Mouse (Mus musculus): ENCODE measurements at regions not wholly inside any gene's neighbourhood (a gene's known extent, or its start where the extent isn't known, plus 50 kb on each side); places are given as distances from the start of the nearest gene placed in this dataset.

DNA sequence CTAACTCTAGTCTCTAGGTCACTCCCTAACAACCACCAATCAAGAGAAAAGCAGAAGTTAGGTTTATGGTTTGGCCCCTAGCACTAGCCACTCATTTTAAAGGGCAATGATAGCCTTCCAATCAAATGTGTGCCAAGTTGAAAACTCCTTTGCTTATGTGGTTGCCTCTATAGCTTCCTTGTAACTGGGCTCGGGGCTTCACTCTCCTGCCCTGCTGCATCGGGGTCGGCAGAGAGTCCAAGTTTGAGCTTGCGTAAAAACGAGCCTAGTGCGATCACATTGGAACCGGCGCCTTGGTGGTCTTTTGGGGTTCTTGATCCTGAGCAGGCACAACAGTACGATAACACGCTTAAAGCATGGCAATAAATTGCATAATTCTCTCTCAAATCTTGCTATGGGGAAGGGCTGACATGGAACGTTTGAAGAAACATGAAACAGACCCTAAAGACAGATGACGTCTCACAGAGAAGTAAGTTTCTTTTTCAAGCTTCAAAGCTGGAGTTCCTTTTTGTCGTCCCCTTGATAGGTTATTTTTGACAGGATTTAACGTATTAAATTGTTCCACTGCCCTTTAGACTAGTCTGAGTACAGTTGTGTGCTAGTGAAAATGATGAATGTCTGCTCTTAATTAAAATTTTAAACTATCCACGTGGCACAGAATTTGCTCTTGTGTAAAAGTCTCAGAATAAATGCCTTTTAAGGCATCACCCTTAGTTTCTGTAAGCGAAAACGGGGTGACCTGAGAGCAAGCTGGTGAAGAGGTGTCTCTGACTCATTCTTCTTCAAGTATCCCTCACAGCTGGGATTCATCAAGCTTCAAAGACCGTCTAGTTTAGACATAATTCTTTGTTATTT lies 52.0 kb downstream of the 4930426L09Rik start:
- no peak for DNase-seq (ENCODE audit: low spot score in 2 of 2)

DNA sequence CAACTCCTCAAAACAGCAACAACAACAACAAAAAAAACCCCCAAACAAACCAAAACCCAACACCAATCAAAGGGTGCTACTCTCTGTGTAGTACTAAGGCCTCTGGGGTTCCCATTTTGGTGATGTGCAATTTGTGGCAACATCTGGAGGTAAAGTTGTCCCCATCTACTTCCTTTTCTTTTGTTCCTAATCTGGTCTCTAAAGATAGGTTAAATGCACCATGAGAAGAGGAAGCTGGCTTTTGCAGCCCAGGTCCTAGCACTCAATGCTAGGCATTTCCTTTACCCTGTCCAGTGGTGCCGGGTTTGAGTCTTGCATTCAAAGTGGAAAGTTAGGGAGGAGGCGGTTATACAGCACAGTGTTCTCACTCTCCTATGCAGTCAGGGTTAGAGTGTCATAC lies 57.4 kb downstream of the 4930426L09Rik start:
- no peak for DNase-seq (ENCODE audit: low spot score in 2 of 2)

DNA sequence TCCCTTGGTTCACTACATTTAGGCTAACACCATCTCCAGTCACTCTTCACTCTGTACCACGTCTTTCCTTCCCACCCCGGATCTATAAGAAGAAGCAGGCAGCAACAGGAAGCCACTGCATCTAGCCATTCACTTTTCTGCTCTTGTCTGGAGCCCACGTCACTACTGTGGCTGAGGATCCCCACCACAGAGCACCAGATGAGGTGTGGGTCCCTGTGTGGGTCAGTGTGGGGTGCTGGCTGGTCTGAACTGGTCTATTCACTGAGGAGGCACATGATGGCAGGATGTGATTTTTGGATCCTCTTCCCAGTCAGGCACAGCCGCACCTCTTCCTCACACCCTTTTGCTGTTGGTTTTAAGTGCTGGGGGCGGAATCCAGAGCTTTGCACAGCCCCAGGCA lies 59.7 kb downstream of the 4930426L09Rik start:
- DNase-seq (ENCODE audit: low spot score in 2 of 2) = no peak

DNA sequence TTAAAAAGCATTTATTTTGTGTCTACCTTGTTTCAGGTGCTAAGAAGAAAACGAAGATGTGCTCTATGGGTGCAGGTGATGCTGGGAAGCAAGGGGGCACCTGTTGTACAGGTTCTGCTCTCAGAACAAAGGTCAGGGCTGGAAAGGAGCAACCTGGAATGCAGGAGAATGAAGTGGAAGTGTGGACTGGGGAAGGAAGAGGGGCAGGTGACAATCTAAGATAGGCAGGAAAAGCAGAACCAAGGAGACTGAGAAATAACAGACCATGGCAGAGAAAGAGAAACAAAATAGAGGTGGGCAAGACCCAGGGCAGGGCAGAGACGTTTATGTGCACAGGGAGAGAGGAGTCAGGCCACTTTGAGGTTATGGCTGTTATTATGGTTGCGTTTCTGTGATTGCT lies 60.6 kb downstream of the 4930426L09Rik start:
- DNase-seq (ENCODE audit: low spot score in 2 of 2) = no peak

DNA sequence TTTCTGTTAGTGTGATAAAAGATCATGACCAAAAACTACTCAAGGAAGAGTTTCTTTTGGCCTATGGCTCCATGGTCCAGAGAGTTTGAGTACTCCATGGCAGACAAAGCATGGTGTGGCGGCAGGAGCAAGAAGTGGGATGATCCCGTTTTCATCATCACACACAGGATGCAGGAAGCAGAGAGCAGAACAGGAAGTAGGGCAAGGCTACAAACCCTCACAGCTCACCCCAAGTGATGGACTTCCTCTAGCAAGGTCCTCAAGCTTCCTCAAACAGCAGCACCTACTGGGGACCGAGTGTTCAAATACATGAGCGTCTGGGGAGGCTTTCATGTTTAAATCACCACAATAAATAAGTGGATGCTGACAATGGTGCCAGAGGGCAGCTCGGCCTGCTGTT lies 61.1 kb downstream of the 4930426L09Rik start:
- no peak for DNase-seq (ENCODE audit: low spot score in 2 of 2)

DNA sequence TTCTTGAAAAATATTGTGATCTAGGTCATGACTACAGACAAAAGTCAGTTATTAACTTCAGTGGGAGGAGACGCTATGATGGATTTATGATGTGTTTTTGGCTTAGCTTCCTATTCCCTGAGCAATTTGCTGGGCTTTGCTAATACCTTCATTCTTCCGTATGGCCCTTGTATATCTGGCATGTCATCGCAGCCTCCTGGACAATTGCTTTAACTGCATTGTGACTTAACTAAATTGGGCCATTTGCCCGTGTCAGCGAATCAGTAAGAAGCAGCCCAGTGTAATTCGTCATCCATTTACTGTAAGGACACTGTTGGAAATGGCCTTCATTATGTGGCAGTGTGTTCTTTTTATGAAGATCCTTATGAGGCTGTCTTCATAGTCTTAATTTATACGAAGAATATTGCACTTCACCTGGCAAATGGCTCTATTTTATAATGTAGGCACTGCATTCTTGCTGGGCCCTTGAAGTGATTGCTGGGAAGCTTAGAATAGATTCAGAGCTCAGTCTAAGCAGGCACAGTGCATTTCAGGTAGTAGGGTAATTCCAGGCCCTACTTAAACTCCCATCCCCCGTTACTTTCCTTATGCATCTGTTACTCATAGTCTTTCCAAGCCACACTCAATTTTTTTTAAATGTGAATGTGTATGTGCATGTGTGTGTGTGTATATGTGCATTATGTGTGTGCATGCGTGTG lies 62.2 kb downstream of the 4930426L09Rik start:
- DNase-seq (ENCODE audit: low spot score in 2 of 2) = no peak

DNA sequence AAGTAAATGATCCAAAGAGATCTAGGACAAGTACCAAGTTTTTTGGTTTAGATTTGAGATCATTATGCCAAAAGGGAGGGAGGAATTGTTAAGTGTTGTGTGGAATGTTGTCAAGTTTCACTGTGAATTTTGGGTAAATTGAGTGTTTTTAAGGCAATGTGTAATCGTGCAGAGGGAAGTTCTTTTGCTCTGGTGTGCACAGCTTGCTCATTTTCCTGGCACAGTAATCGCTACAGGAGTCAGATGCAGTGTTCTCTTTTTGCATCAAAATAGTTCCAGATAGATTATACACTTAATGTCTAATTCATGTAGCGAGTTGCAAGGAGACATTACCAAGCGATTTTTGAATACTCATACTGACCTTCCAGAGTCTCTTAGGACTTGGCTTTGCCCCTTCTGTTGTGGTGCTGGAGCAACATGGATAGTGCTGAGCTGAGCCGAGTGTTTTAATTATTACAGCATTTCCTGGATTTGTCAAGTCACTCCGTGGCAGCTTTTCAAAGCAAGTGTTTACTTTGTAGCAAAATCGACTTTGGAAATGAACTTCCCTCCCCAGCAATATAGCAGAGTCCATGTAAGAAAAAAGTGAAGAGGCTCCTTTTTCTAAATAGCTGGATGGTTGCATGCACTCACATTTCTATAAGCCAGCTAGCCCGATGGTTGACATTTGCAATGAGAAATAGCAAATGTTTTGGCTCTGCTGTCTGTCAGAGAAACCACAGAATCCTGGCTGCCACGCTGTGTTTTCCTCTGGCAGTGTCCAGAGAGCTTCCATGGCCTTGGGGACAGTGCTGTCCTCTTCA lies 66.6 kb downstream of the 4930426L09Rik start:
- no peak for DNase-seq (ENCODE audit: low spot score in 2 of 2)

DNA sequence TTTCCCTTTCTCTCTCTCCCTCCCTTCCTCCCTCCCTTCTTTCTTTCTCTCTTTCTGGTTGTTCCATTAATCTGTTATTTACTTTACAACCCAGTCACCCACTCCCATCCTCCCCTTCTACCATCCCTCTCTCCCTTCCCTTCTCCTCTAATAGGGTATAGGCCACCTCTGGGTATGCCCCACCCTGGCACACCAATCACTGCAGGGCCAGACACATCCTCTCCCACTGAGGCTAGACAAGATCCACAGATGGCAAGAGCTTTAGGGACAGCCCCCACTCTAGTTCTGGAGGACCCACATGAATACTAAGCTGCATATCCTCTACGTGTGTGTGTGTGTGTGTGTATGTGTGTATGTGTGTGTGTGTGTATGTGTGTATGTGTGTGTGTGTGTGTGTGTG lies 67.4 kb downstream of the 4930426L09Rik start:
- DNase-seq (ENCODE audit: low spot score in 2 of 2) = no peak

DNA sequence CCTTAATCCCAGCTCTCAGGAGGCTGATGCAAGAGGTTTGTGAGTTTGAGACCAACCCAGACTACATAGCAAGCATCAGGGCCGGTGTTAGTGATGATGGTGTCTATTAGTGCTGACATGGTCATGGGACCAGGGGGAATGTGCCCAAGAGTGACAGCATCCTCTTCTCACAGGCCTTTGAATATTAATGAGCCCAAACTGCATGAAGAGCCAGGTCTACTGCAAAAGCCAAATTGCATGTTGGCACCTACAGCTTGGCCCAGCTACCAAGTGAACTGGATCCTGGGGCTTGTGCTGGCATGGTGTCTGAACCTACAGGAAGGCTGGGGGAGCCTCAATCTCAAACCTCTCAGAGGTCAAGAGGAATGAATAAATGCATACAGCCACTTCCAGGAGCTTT lies 70.0 kb downstream of the 4930426L09Rik start:
- no peak for DNase-seq (ENCODE audit: low spot score in 2 of 2)

DNA sequence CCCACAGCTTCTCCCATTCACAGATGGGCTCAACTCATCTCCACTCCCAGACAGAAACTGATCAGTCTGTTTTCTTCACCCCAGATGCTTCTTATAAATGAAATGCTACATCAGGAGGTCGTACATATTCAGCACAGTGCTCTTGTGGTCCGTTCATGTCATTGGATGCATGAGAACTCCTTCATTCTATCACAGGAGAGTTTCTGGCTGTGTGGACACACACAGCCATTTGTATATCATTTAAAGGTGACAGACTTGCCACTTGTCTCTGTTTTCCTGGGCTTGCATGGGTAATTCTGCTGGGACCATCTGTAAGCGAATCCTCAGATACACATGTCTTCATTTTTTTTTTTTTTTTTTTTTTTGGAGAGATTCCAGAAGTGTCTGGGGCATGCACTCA lies 85.7 kb downstream of the 4930426L09Rik start:
- no peak for DNase-seq (ENCODE audit: low spot score in 2 of 2)

DNA sequence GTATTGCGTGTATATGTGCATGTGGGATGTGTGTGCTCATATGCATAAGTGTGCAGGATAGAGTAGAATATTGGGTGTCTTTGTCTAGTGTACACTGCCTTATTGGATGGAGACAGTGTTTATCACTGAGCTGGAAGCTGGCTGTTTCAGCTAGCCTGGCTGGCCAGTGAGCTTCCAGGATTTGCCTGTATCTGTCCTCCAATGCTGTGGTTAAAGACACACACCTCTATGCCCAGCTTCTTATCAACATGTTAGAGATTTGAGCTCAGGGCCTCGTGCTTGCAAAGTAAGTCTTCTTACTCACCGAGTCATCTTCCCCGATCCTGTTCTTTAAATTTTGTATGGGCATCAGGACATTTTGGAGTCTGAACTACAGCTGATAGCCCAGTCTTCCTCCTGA lies 87.0 kb downstream of the 4930426L09Rik start:
- no peak for DNase-seq (ENCODE audit: low spot score in 2 of 2)

DNA sequence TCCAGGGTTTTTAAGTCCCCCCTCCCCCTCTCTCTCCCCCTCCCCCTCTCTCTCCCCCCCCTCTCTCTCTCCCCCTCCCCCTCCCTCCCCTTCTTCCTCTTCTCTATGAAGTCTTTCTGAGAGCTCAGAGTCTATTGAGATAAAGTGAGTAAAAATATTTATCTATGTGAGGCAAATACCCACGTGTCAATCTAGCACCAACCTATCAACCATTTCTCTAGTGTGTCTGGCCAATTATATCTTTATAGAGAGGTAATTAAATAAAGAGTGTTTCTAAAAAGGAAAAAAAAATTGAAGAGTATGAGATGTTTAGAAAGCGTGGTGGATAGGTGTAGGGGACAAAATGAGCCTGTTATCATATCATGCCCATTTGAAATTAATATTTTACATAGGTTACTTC lies 88.0 kb downstream of the 4930426L09Rik start:
- no peak for DNase-seq (ENCODE audit: low spot score in 2 of 2)

DNA sequence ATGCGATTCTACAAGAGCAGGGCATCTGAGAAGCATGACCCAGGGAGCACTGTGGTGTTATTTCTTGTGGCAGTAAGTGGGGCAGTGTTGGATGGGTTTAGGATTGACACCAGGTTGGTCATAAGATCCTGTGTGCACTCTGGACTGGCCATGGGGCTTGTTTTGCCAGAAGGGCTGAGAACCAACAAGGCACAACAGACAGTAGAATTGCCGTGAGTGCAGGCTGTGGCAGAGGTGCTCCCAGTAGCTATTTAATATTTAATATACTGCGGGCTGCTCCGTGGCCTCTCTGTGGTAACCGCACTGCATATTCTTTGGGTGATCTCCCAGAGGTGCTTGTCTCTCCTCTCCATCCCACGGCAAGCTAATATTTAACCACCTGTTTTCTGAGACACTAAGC lies 88.5 kb downstream of the 4930426L09Rik start:
- DNase-seq (ENCODE audit: low spot score in 2 of 2) = no peak

DNA sequence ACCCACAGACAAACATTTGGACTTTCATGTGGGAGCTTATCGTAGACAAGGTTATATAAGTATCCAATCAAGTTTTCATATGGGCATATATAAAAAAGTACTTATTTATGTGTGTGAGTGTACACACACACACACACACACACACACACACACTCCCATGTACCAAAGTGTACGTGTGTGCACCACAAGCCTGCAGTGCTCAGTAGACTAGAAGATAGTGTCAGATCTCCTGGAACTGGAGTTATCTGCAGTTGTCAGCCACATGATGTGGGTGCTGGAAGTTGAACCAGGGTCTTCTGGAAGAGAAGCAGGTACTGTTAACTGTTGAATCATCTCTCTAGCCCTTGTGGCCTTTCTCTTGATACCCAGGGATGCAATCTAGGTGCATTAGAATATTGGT lies 99.7 kb upstream of the Armc3 start:
- no peak for DNase-seq (ENCODE audit: low spot score in 2 of 2)

DNA sequence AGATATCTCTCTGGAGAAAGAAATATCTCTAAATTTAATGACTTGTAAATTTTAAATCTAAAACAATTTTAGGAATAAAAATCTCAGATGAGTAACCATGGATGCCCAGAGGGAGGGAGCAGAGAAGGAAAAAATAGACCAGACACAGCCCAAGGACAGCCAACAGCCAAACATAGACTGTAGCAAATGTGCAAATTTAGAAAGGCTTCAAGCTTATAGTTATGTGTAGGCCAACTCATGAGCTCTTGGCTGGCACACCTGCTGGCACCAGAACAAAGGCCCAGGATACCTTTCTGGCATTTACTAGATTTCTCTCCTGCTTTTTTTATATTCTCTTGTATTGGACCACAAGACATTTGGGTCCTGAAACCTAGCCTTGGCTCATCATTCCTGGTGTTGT lies 90.3 kb upstream of the Armc3 start:
- peak in 1 of 2 experiments; percentile 22 for DNase-seq (ENCODE audit: low spot score in 2 of 2)

DNA sequence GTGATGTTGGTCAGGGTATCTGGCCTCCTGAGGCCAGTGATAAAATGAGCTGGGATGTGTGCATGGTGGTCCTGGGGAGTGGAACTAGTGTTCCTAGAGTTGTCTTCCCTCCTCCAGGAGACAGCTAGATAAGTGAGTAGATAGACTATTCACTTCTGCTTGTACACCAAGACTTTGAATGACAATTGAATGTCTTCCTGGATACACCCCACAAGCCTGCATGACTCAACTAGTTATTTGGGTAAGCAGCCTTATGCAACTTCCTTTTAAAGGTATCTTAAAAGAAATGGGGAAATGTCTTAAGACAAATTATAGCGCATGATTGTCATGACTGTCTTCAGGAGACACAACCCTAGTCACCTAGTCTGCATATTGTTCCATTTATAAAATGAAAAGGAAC lies 79.2 kb upstream of the Armc3 start:
- no peak for DNase-seq (ENCODE audit: low spot score in 2 of 2)

DNA sequence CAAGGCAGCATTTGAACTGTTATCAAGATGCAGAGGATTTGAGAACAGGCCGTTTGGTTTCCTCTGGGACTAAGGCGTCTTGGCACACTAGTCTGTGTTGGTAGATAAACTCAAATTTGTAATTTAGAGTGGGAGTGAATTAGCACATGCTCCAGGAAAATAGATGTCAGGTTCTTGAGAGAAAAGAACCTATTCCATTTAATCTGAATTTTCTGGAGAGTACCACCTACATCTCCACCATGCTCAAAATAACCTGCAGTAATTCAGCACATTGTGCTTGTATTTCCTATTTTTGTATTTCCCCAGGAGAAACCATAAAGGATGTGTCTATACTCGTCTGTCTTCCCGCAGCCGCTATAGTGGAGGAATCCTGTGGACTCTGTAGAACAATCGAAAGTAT lies 66.2 kb upstream of the Armc3 start:
- DNase-seq (ENCODE audit: low spot score in 2 of 2) = peak in 1 of 2 experiments; percentile 9

DNA sequence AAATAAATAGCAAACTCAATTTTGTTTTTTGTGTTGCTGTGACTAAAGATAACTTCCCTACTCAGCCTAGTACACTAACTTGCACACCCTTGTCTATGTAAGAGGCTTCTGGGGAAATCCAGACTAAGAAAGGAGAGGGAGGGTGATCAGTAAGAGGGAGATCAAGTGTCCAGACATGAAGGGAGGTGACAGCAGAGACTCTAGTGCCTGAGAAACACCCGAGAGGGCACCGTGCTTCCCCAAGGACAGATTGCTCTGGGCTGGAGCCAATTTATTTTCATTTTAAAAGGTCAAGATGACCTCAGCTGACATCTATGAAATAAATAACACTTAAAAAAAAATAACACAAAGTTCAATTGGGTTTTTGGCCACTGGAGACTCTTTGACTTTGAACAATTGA lies 56.5 kb upstream of the Armc3 start:
- no peak for DNase-seq (ENCODE audit: low spot score in 2 of 2)

DNA sequence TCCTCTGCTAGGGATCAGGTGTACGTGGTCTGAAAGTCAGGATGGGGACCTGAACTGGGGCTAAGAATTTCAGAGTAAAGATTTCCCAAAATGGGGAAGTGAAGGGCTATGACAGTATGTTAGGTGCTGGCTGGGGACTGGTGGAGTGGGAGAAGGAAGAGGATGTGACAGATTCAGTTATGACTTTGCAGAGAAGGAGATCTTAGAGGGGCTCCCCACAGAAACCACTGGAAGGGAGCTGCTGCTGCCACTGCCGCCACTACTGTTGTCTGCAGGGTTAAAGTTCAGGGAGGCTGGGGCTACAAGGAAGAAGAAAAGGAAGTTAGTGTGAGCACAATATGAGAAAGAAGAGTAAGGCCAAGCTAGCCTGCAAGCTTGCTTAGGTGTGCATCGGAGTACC lies 53.7 kb upstream of the Armc3 start:
- DNase-seq (ENCODE audit: low spot score in 2 of 2) = no peak

DNA sequence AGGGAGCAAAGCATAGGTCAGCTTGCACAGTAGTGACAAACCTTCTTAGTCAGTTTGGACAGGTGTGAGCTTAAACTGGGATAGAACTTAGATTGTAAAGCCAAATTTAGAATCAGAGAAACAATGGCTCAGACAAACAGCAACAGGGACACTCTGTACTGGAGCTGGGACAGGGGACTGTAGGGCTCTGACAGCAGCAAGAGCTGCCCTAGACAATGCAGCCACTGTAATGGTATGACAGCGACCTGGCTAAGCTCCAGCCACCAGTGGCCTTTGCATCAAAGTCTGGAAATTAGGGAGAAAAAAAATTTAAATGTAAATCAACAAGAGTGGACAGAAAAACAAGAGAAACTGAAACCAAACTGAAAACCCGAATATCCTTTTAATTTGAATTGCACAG lies 53.2 kb upstream of the Armc3 start:
- peak in 1 of 2 experiments; percentile 60 for DNase-seq (ENCODE audit: low spot score in 2 of 2)

DNA sequence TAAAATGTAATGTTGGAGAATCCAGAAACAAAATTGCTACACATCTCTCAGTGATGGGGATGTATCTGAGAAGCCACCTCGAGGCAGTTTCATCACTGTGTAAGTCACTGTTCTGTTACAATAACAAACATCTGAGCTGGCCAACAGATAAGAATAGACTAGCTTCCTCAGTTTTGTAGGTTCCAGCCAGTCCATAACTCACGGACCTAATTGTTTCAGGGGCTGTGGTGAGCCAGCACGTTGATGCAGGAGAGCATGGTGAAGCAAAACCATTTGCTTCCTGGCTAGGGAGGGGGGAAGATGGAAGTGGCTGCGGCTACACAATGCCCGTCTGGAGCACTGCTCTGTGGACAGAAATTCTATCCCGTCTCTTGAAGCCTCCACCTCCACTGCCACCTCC lies 52.8 kb upstream of the Armc3 start:
- no peak for DNase-seq (ENCODE audit: low spot score in 2 of 2)

DNA sequence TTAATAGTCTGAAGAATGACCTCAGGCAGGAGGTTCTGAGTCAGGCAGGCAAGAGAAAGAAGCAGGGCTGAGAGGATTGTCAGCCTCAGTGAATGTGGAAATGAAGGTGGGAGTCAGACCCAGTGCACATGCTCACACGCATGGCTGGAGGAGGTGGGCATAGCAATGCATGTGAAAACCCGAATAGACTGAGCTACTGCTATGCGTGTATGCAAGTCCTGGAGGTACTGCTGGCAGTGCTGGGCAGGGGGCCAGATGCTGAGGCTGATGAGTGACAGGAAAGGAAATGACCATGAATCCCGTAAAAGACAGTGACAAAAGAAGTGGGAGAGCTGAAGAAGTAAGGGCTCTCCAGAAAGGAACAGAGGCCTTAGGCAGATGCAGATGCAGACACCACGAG lies 50.3 kb upstream of the Armc3 start:
- no peak for DNase-seq (ENCODE audit: low spot score in 2 of 2)

Measured in left cerebral cortex, adult 8-10 months (tissue).